ENCODE assay signal across 24 mouse cellular contexts in genomic region chr11:89635740-89636139, GRCm38 (mm10).
DNase-seq lines count a peak whose midpoint lies in the region; ATAC-seq lines count a peak whose summit lies in the region.
"Had no signal": no experiment of that assay in that cellular context is flagged by ENCODE, and none has a peak within 500 bp of the region (broad histone marks: within the 10 kb centered on the region; RNA-seq: fewer than 3 reads in every experiment).

No protein-coding gene starts in this region.

- H3K4me3 ChIP-seq in forebrain, embryonic 10.5 days: no peak overlapping the region
- H3K4me3 ChIP-seq in forebrain, embryonic 13.5 days: no peak overlapping the region
- H3K4me3 ChIP-seq: embryonic facial prominence, embryonic 10.5 days; embryonic facial prominence, embryonic 12.5 days; forebrain, embryonic 12.5 days; forebrain, embryonic 15.5 days had no signal

- H3K4me2 ChIP-seq in forebrain, embryonic 13.5 days: no peak overlapping the region
- H3K4me2 ChIP-seq: embryonic facial prominence, embryonic 12.5 days; forebrain, embryonic 12.5 days; forebrain, embryonic 15.5 days had no signal

- DNase-seq in forebrain, embryonic 10.5 days (ENCODE audit: extremely low spot score, low spot score): no peak
- peak; percentile 90 for DNase-seq in R1 (ENCODE audit: low read depth, low spot score)
- no peak for DNase-seq in kidney, postnatal 25 days
- no peak for DNase-seq in gastrocnemius, adult 18-20 months (ENCODE audit: low spot score)
- DNase-seq: adrenal gland, adult 8-10 months; adrenal gland, postnatal 14 days; adrenal gland, postnatal 36 days; B cell, adult 2 months; cerebellum, adult 11-12 months; cerebellum, adult 2 months; cerebellum, adult 9-10 months; cerebellum, postnatal 10 days; cerebellum, postnatal 25 days; forebrain, postnatal 0 days had no signal

- 0 out of 2 replicates have a peak overlapping the region, but pooled peaks have one; percentile 20 for H3K27ac ChIP-seq in forebrain, embryonic 10.5 days
- no peak overlapping the region for H3K27ac ChIP-seq in forebrain, embryonic 13.5 days
- H3K27ac ChIP-seq: embryonic facial prominence, embryonic 10.5 days; embryonic facial prominence, embryonic 12.5 days; forebrain, embryonic 12.5 days; forebrain, embryonic 15.5 days had no signal

- peaks cover 16% of the 10 kb centered on the region for H3K4me1 ChIP-seq in forebrain, embryonic 10.5 days
- H3K4me1 ChIP-seq in forebrain, embryonic 13.5 days: no peaks in the 10 kb centered on the region
- H3K4me1 ChIP-seq: embryonic facial prominence, embryonic 10.5 days; embryonic facial prominence, embryonic 12.5 days; forebrain, embryonic 12.5 days; forebrain, embryonic 15.5 days had no signal

- ATAC-seq in forebrain, embryonic 13.5 days: no peak
- ATAC-seq: activated CD4-positive, CD25-positive, alpha-beta regulatory T cell, adult 4 months; CD4-positive, CD25-positive, alpha-beta regulatory T cell, adult 4 months; forebrain, embryonic 15.5 days; forebrain, postnatal 0 days; Patski had no signal

- H3K9me3 ChIP-seq in forebrain, embryonic 10.5 days: no peaks in the 10 kb centered on the region
- H3K9me3 ChIP-seq in forebrain, embryonic 13.5 days (replicated peaks): no peaks in the 10 kb centered on the region
- H3K9me3 ChIP-seq: embryonic facial prominence, embryonic 10.5 days; embryonic facial prominence, embryonic 12.5 days; forebrain, embryonic 12.5 days; forebrain, embryonic 15.5 days had no signal

- H3K9ac ChIP-seq in forebrain, embryonic 13.5 days: no peak overlapping the region
- H3K9ac ChIP-seq: embryonic facial prominence, embryonic 12.5 days; forebrain, embryonic 12.5 days; forebrain, embryonic 15.5 days; forebrain, postnatal 0 days had no signal

- H3K36me3 ChIP-seq in forebrain, embryonic 10.5 days (replicated peaks): no peaks in the 10 kb centered on the region
- H3K36me3 ChIP-seq in forebrain, embryonic 13.5 days (ENCODE audit: poor library complexity, severe bottlenecking): no peaks in the 10 kb centered on the region
- H3K36me3 ChIP-seq: embryonic facial prominence, embryonic 10.5 days; embryonic facial prominence, embryonic 12.5 days; forebrain, embryonic 12.5 days; forebrain, embryonic 15.5 days; G1E had no signal

- no peaks in the 10 kb centered on the region for H3K27me3 ChIP-seq in forebrain, embryonic 10.5 days (ENCODE audit: poor library complexity, severe bottlenecking)
- H3K27me3 ChIP-seq in forebrain, embryonic 13.5 days: no peaks in the 10 kb centered on the region
- H3K27me3 ChIP-seq: CH12.LX; embryonic facial prominence, embryonic 12.5 days; forebrain, embryonic 15.5 days; Patski had no signal

- WGBS in forebrain, embryonic 10.5 days: 66% methylated on average over 1 of the region's 1 CpGs
- 57% methylated on average over 1 of the region's 1 CpGs for WGBS in forebrain, embryonic 13.5 days
